Mouse (Mus musculus) G1E-ER4 (cell line): Measurements from ENCODE around the gene Tekt3. TPM values are rescaled to one million over a fixed set of nuclear protein-coding genes. Genes with fewer than 3 reads are reported as not detected.

Source experiments
- GATA1 ChIP-seq: IDR thresholded peaks from one replicate; pipeline ENCODE4 v1.8.0; 2012; ENCODE audit warnings: low read length, inconsistent platforms
- polyA plus RNA-seq: library from polyadenylated mRNA; stranded (reverse); fragments of >175 nt; gene quantifications from 2 replicates; pipeline ENCODE4 v1.2.3, GENCODE M21; 2012

The Tekt3 gene
- not detected in 2 replicates for polyA plus RNA-seq

- no peak for TF ChIP-seq GATA1
These were observed at the start of gene Tekt3 for GRCm38 (mm10) chr11:63061446-63061845. Gene Tekt3, plus strand, starts transcription at chr11:63061654.

- TF ChIP-seq GATA1 = no peak
These were observed 43.9 kb upstream of the Tekt3 start for GRCm38 (mm10) chr11:63017327-63018082.

- TF ChIP-seq GATA1 = no peak
These were observed 43.3 kb upstream of the Tekt3 start for GRCm38 (mm10) chr11:63018083-63018622.

- TF ChIP-seq GATA1 = no peak
These were observed 40.8 kb upstream of the Tekt3 start for GRCm38 (mm10) chr11:63020633-63021032.

- TF ChIP-seq GATA1 = no peak
These were observed 40.2 kb upstream of the Tekt3 start for GRCm38 (mm10) chr11:63021141-63021806.

- no peak for TF ChIP-seq GATA1
These were observed 38.0 kb upstream of the Tekt3 start for GRCm38 (mm10) chr11:63023461-63023860.

GRCm38 (mm10) chr11:63024136-63024535 lies 37.3 kb upstream of the Tekt3 start:
- TF ChIP-seq GATA1 = no peak

GRCm38 (mm10) chr11:63025476-63025875 lies 36.0 kb upstream of the Tekt3 start:
- TF ChIP-seq GATA1 = no peak

GRCm38 (mm10) chr11:63026651-63027141 lies 34.8 kb upstream of the Tekt3 start:
- no peak for TF ChIP-seq GATA1

GRCm38 (mm10) chr11:63028131-63028530 lies 33.3 kb upstream of the Tekt3 start:
- no peak for TF ChIP-seq GATA1

- no peak for TF ChIP-seq GATA1
These were observed 32.2 kb upstream of the Tekt3 start for GRCm38 (mm10) chr11:63029148-63029714.

GRCm38 (mm10) chr11:63029721-63030120 lies 31.7 kb upstream of the Tekt3 start:
- no peak for TF ChIP-seq GATA1

- no peak for TF ChIP-seq GATA1
These were observed 25.8 kb upstream of the Tekt3 start for GRCm38 (mm10) chr11:63035420-63036211.

- no peak for TF ChIP-seq GATA1
These were observed 21.3 kb upstream of the Tekt3 start for GRCm38 (mm10) chr11:63040002-63040661.

GRCm38 (mm10) chr11:63045771-63046170 lies 15.7 kb upstream of the Tekt3 start:
- TF ChIP-seq GATA1 = no peak
